26 mouse cellular contexts compared by ENCODE assay signal in the genomic region with DNA sequence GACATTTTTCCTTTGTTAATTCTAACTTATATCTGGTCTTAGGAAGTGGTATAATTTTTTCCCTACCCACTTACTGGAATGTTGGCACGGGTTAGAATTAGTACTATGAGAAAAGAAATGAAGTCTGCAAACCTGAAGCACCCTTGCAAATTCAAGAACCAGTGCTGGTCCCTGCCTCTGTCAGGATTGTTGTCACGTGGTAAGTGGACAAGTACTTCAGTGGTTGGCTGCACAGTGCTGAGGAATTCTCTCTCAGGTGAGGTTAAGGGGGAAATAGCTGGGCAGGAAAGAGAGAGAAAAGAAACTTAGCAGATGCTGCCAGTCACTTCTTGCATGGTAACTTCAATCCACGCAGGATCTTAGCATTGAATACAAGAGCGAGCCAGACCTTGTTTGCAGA. TPM values are rescaled to one million over a fixed set of nuclear protein-coding genes. Genes with fewer than 3 reads are reported as not detected.
A peak's percentile ranks its signal among the peaks of the same experiment; 100 is the strongest.
DNase-seq lines count a peak whose midpoint lies in the region; ATAC-seq and TF ChIP-seq lines count a peak whose summit lies in the region.
"Had no signal": no experiment of that assay in that cellular context is flagged by ENCODE, and none has a peak within 500 bp of the region (broad histone marks: within the 10 kb centered on the region; RNA-seq: fewer than 3 reads in every experiment).

No protein-coding gene starts in this region.

- no peak overlapping the region for H3K9ac ChIP-seq in lung, embryonic 15.5 days
- H3K9ac ChIP-seq in intestine, postnatal 0 days (ENCODE audit: low read depth, low read length), result no peak overlapping the region
- H3K9ac ChIP-seq in forebrain, embryonic 12.5 days, result no peak overlapping the region
- H3K9ac ChIP-seq: embryonic facial prominence, embryonic 12.5 days; embryonic facial prominence, embryonic 15.5 days; forebrain, embryonic 15.5 days; heart, embryonic 13.5 days; hindbrain, embryonic 14.5 days had no signal

- no peaks in the 10 kb centered on the region for H3K9me3 ChIP-seq in lung, embryonic 15.5 days
- no peaks in the 10 kb centered on the region for H3K9me3 ChIP-seq in intestine, postnatal 0 days (ENCODE audit: control insufficient read depth)
- no peaks in the 10 kb centered on the region for H3K9me3 ChIP-seq in forebrain, embryonic 12.5 days
- H3K9me3 ChIP-seq: embryonic facial prominence, embryonic 12.5 days; embryonic facial prominence, embryonic 15.5 days; forebrain, embryonic 15.5 days; heart, embryonic 10.5 days; heart, embryonic 13.5 days had no signal

- 42% methylated on average over 4 of the region's 4 CpGs for WGBS in lung, adult 2 months
- WGBS in lung, embryonic 15.5 days, result 58% methylated on average over 4 of the region's 4 CpGs
- 76% methylated on average over 4 of the region's 4 CpGs for WGBS in intestine, postnatal 0 days
- WGBS in forebrain, embryonic 12.5 days, result 90% methylated on average over 4 of the region's 4 CpGs

- H3K4me2 ChIP-seq in lung, embryonic 15.5 days, result no peak overlapping the region
- no peak overlapping the region for H3K4me2 ChIP-seq in intestine, postnatal 0 days (replicated peaks; ENCODE audit: low read depth)
- no peak overlapping the region for H3K4me2 ChIP-seq in forebrain, embryonic 12.5 days
- H3K4me2 ChIP-seq: embryonic facial prominence, embryonic 12.5 days; embryonic facial prominence, embryonic 15.5 days; forebrain, embryonic 15.5 days; heart, embryonic 13.5 days; hindbrain, embryonic 14.5 days had no signal

- DNase-seq in lung, adult 2 months, result peak; percentile 20
- peak; percentile 40 for DNase-seq in lung, postnatal 10 days
- peak; percentile 65 for DNase-seq in lung, postnatal 36 days
- DNase-seq in ovary, postnatal 10 days (ENCODE audit: low spot score), result no peak
- DNase-seq: adrenal gland, postnatal 10 days; adrenal gland, postnatal 36 days; B cell, adult 2 months; cerebellum, adult 18-20 months; cerebellum, adult 9-10 months; cerebellum, postnatal 14 days; gastrocnemius, postnatal 10 days; gastrocnemius, postnatal 36 days; heart, adult 2 months; heart, postnatal 14 days; heart, postnatal 4 days had no signal

- H3K4me1 ChIP-seq in lung, adult 2 months (ENCODE audit: control insufficient read depth, insufficient read depth, low read length), result peaks cover 2% of the 10 kb centered on the region; the same call in 1 of the 2 replicates
- H3K4me1 ChIP-seq in lung, embryonic 15.5 days, result peaks cover 25% of the 10 kb centered on the region
- no peaks in the 10 kb centered on the region for H3K4me1 ChIP-seq in intestine, postnatal 0 days (replicated peaks; ENCODE audit: control insufficient read depth, insufficient read depth, low read length)
- peaks cover 17% of the 10 kb centered on the region for H3K4me1 ChIP-seq in forebrain, embryonic 12.5 days

- H3K27ac ChIP-seq in lung, embryonic 15.5 days, result no peak overlapping the region
- H3K27ac ChIP-seq in intestine, postnatal 0 days (ENCODE audit: low read depth, low read length), result no peak overlapping the region
- no peak overlapping the region for H3K27ac ChIP-seq in forebrain, embryonic 12.5 days
- H3K27ac ChIP-seq: embryonic facial prominence, embryonic 12.5 days; embryonic facial prominence, embryonic 15.5 days; forebrain, embryonic 15.5 days; heart, adult 2 months; heart, embryonic 10.5 days; heart, embryonic 13.5 days; hindbrain, embryonic 14.5 days had no signal

- no peak for TF ChIP-seq CTCF in lung, adult 2 months (IDR thresholded peaks at IDR 0.05; ENCODE audit: insufficient read depth, low read length)
- TF ChIP-seq CTCF in intestine, postnatal 0 days (IDR thresholded peaks at IDR 0.05; ENCODE audit: low read depth), result no peak

- ATAC-seq in lung, embryonic 15.5 days (ENCODE audit: borderline replicate concordance, extremely low read depth, low FRiP score, low TSS enrichment), result peak; percentile 56; the same call in 1 of the 2 replicates
- ATAC-seq in intestine, postnatal 0 days, result no peak
- no peak for ATAC-seq in forebrain, embryonic 12.5 days (ENCODE audit: low FRiP score)
- ATAC-seq: forebrain, embryonic 15.5 days; Patski had no signal

- H3K4me3 ChIP-seq in lung, adult 2 months (replicated peaks; ENCODE audit: extremely low read depth, low read depth, low read length), result no peak overlapping the region
- no peak overlapping the region for H3K4me3 ChIP-seq in lung, embryonic 15.5 days
- H3K4me3 ChIP-seq in intestine, postnatal 0 days (ENCODE audit: low read depth, low read length), result no peak overlapping the region
- H3K4me3 ChIP-seq in forebrain, embryonic 12.5 days (replicated peaks), result no peak overlapping the region
- H3K4me3 ChIP-seq: embryonic facial prominence, embryonic 12.5 days; embryonic facial prominence, embryonic 15.5 days; forebrain, embryonic 15.5 days; heart, adult 2 months; heart, embryonic 10.5 days; heart, embryonic 13.5 days had no signal

- H3K27me3 ChIP-seq in lung, embryonic 15.5 days, result no peaks in the 10 kb centered on the region
- H3K27me3 ChIP-seq in intestine, postnatal 0 days (replicated peaks; ENCODE audit: control insufficient read depth, insufficient read depth, low read length), result no peaks in the 10 kb centered on the region
- H3K27me3 ChIP-seq in forebrain, embryonic 12.5 days, result no peaks in the 10 kb centered on the region
- H3K27me3 ChIP-seq: embryonic facial prominence, embryonic 12.5 days; embryonic facial prominence, embryonic 15.5 days; forebrain, embryonic 15.5 days; heart, embryonic 13.5 days; Patski had no signal

- H3K36me3 ChIP-seq in lung, embryonic 15.5 days, result peaks cover 4% of the 10 kb centered on the region; the same call in 1 of the 2 replicates
- no peaks in the 10 kb centered on the region for H3K36me3 ChIP-seq in intestine, postnatal 0 days (ENCODE audit: control insufficient read depth, insufficient read depth)
- peaks cover 7% of the 10 kb centered on the region; the same call in 1 of the 2 replicates for H3K36me3 ChIP-seq in forebrain, embryonic 12.5 days (replicated peaks)
- H3K36me3 ChIP-seq: forebrain, embryonic 15.5 days; G1E had no signal

- TF ChIP-seq POLR2A in lung, adult 2 months (IDR thresholded peaks at IDR 0.05; ENCODE audit: borderline replicate concordance, extremely low read depth, low read depth, low read length), result no peak

RNA-seq across cellular contexts. Expression of gene Evl, which starts 55.7 kb away (rescaled TPM):
- 51.2 and 65.6 TPM in 2 replicates for polyA plus RNA-seq in lung, adult 2 months (2012; rRNA removed)
- polyA plus RNA-seq in lung, embryonic 15.5 days (2015; fragmentation: Nextera tagmentation; extraction: Ambion mirVana), result 55.6 and 57.2 TPM in 2 replicates
- 18.0 and 20.5 TPM in 2 replicates for polyA plus RNA-seq in intestine, postnatal 0 days (2015; fragmentation: Nextera tagmentation; extraction: Ambion mirVana)
- 121 and 124 TPM in 2 replicates for polyA plus RNA-seq in forebrain, embryonic 12.5 days (2016; fragmentation: Nextera tagmentation; extraction: Ambion mirVana)
- polyA plus RNA-seq: G1E had no signal
